Mouse (Mus musculus) gastrocnemius, adult 2 months (tissue): Measurements from ENCODE around the gene Scgb2b24. TPM values are rescaled to one million over a fixed set of nuclear protein-coding genes. Genes with fewer than 3 reads are reported as not detected.

ENCODE experiments used
- DNase-seq: peaks from one replicate; pipeline ENCODE4 v3.0.0; 2022
- H3K27ac ChIP-seq: fragments of 200-600 bp; 2 replicates; pipeline ENCODE4 v1.8.1; 2022; ENCODE audit warnings: mild to moderate bottlenecking
- H3K4me3 ChIP-seq: fragments of 200-600 bp; 2 replicates; pipeline ENCODE4 v1.8.1; 2022; ENCODE audit warnings: mild to moderate bottlenecking, moderate library complexity
- CTCF ChIP-seq: fragments of 200-600 bp; IDR thresholded peaks from 2 replicates; pipeline ENCODE4 v1.8.1; 2022; ENCODE audit warnings: antibody characterized with exemption, mild to moderate bottlenecking, moderate library complexity
- intact Hi-C: fragments of 180-260 bp; cut with DNase I; formaldehyde crosslinking; loops from one replicate; pipeline ENCODE4 v1.15.1; 2025
- long read RNA-seq, 2 experiments: library from polyadenylated mRNA; stranded (forward); transcript quantifications; one replicate each; pipeline ENCODE4 v2.0.0; 2021
- total RNA-seq, 2 experiments: library from RNA; stranded (reverse); gene quantifications; 2 replicates each; pipeline ENCODE4 v1.2.3; 2021

Scgb2b24 gene
- not detected for total RNA-seq
- long read RNA-seq, experiment 1: 0 reads
- long read RNA-seq, experiment 2: 0 reads

- intact Hi-C loops: no loop called here
- DNase-seq: no peak
- no peak for TF ChIP-seq CTCF
- Histone ChIP-seq H3K27ac (no peak within 1 kb of the TSS), H3K4me3 (no peak within 1 kb of the TSS)
These were observed at the start of gene Scgb2b24 for GRCm38 (mm10) chr7:33739212-33739611. TSS of gene Scgb2b24 (minus strand) at chr7:33739312.

- no peak within 1 kb of the TSS for H3K4me3 ChIP-seq
- H3K27ac ChIP-seq: no peak within 1 kb of the TSS
- no peak for DNase-seq
- TF ChIP-seq CTCF: no peak
- intact Hi-C loops: no loop called here
These were observed 4.4 kb upstream of the Scgb2b24 start, which contains the start of gene Scgb1b24 for GRCm38 (mm10) chr7:33743499-33743898. TSS of gene Scgb1b24 (plus strand) at chr7:33743799.

- no peak for TF ChIP-seq CTCF
- intact Hi-C loops: no loop called here
- DNase-seq: no peak
- H3K27ac ChIP-seq: no peak overlapping the region
- no peak overlapping the region for H3K4me3 ChIP-seq
These were observed 49.2 kb downstream of the Scgb2b24 start for GRCm38 (mm10) chr7:33689864-33690263.

Other genes starting within 250 kb of the Scgb2b24 start
- gene Scgb2b21, start 218.9 kb downstream of the Scgb2b24 start, total RNA-seq: not detected
- gene Scgb1b24, start 4.5 kb upstream of the Scgb2b24 start, total RNA-seq: not detected
- gene Scgb2b26, start 205.7 kb upstream of the Scgb2b24 start, total RNA-seq: not detected